Mouse (Mus musculus) hindbrain, embryonic 11.5 days (tissue): Measurements from ENCODE around the gene Tspan32. TPM values are rescaled to one million over a fixed set of nuclear protein-coding genes. Genes with fewer than 3 reads are reported as not detected.

Experiments
- ATAC-seq: fragments of 200-750 bp; cut with Nextera tagmentation; 2 replicates; pipeline ENCODE4 v1.8.0; 2017; ENCODE audit warnings: mild to moderate bottlenecking, moderate TSS enrichment, moderate library complexity; ENCODE audit not compliant: low FRiP score
- DNase-seq: peaks from one replicate; pipeline ENCODE4 v3.0.0-alpha.2; 2015; ENCODE audit warnings: low spot score
- H3K27ac ChIP-seq: fragments of 300-500 bp; sonication (generic); 2 replicates; pipeline ENCODE4 v1.5.1; 2014; ENCODE audit warnings: mild to moderate bottlenecking, low read depth, low read length
- H3K27me3 ChIP-seq: fragments of 300-500 bp; sonication (generic); 2 replicates; pipeline ENCODE4 v1.6.1; 2014; ENCODE audit warnings: mild to moderate bottlenecking, low read length, moderate library complexity, mixed read lengths; ENCODE audit not compliant: control insufficient read depth, insufficient read depth
- H3K36me3 ChIP-seq: fragments of 300-500 bp; sonication (generic); 2 replicates; pipeline ENCODE4 v1.6.1; 2014; ENCODE audit warnings: mild to moderate bottlenecking, low read length, moderate library complexity, mixed read lengths; ENCODE audit not compliant: control insufficient read depth, insufficient read depth
- H3K4me1 ChIP-seq: fragments of 300-500 bp; sonication (generic); replicated peaks from 2 replicates; pipeline ENCODE4 v1.6.1; 2014; ENCODE audit warnings: low read length, mixed read lengths; ENCODE audit not compliant: control insufficient read depth, insufficient read depth
- H3K4me2 ChIP-seq: fragments of 300-500 bp; sonication (generic); replicated peaks from 2 replicates; pipeline ENCODE4 v1.6.1; 2014; ENCODE audit warnings: mild to moderate bottlenecking, low read depth, low read length
- H3K4me3 ChIP-seq: fragments of 300-500 bp; sonication (generic); 2 replicates; pipeline ENCODE4 v1.5.1; 2014; ENCODE audit warnings: low read depth, low read length
- H3K9ac ChIP-seq: fragments of 300-500 bp; sonication (generic); 2 replicates; pipeline ENCODE4 v1.6.1; 2014; ENCODE audit warnings: low read depth, low read length
- H3K9me3 ChIP-seq: fragments of 300-500 bp; sonication (generic); 2 replicates; pipeline ENCODE4 v1.6.1; 2016; ENCODE audit warnings: low read length; ENCODE audit not compliant: control insufficient read depth
- WGBS: fragments of 180-500 bp; shearing (Covaris S2); extraction: QIAGEN DNeasy Blood & Tissue Kit; methylation state at CpG from one replicate; pipeline ENCODE4 v1.1.7; 2014; 5-methylcytosine and 5-hydroxymethylcytosine counted together
- polyA plus RNA-seq: library from polyadenylated mRNA; unstranded; fragments of >200 nt; fragmentation: Nextera tagmentation; extraction: Ambion mirVana; gene quantifications from 2 replicates; pipeline ENCODE4 v1.2.1, GENCODE M21; 2014

The Tspan32 gene
- polyA plus RNA-seq, 1 experiment from 2014 or later: 8.3 TPM

DNA sequence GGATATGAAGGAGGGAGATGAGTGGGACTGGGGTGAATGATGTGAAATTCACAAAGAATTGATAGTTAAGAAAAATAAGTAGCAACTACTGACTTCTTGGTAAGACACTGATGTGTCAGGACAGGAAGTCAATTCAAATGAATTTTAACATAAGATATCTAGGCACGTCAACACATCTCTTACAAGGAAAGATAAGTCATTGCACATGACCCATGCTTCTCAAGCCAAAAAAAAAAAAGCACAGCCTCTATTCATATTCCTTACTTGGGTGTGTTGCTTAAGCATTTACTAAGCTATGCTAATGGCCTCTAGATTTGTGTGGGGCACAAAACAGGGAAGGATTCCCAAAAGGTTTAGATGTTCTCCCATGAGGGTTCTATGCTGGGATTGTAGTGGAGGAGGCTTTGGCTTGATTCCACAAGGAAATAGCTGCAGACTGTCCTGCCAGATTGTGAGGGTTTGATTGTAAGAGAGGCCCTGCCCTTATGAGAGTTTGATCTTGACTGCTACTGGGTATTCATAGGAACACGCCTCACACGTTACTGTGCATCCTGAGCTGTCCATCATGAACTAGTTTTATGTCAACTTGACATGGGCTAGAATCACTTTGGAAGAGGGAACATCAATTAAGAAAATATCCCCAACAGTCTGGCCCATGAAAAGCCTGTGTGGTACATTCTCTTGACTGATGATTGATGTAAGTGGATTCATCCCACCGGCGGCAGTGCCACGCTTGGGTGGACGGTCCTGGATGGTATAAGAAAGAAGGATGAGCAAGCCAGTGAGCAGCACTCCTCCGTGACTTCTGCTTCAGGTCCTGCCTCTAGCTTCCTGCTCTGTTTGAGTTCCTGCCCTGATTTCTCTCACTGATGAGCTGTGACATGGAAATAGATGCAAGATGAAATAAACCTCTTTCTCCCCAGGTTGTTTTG lies 29.9 kb downstream of the Tspan32 start:
- WGBS: 92% methylated on average over 8 of the region's 8 CpGs
- Histone ChIP-seq H3K4me1 (no peaks in the 10 kb centered on the region), H3K4me3 (no peak overlapping the region), H3K27me3 (no peaks in the 10 kb centered on the region), H3K9ac (no peak overlapping the region), H3K27ac (no peak overlapping the region), H3K36me3 (no peaks in the 10 kb centered on the region), H3K9me3 (no peaks in the 10 kb centered on the region), H3K4me2 (no peak overlapping the region)
- DNase-seq (no peak), ATAC-seq (no peak)

GRCm38 (mm10) chr7:143036787-143037186 lies 31.9 kb downstream of the Tspan32 start:
- Histone ChIP-seq H3K9me3 (no peaks in the 10 kb centered on the region), H3K4me2 (no peak overlapping the region), H3K4me3 (no peak overlapping the region), H3K27ac (no peak overlapping the region), H3K27me3 (no peaks in the 10 kb centered on the region), H3K36me3 (no peaks in the 10 kb centered on the region), H3K9ac (no peak overlapping the region), H3K4me1 (no peaks in the 10 kb centered on the region)
- ATAC-seq: no peak
- WGBS: 86% methylated on average over 3 of the region's 3 CpGs
- no peak for DNase-seq

DNA sequence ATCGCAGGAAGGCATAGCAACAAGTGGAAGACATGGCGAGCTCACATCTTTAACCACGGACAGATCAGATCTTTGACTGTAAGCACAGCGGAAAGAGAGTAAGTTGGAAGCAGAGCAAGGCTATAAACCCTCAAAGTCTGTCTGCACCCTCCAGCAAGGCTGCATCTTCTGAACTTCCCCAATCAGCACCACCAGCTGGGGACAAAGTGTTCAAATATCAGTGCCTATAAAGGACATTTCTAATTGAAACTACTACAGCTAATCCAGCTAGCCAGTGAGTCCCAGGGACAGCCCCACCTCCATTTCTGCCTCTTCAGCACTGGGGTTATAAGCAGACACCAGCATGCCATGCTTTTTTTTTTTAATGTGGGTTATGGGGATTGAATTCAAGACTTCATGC lies 32.5 kb downstream of the Tspan32 start:
- Histone ChIP-seq H3K9ac (no peak overlapping the region), H3K9me3 (no peaks in the 10 kb centered on the region), H3K4me2 (no peak overlapping the region), H3K36me3 (no peaks in the 10 kb centered on the region), H3K27me3 (no peaks in the 10 kb centered on the region), H3K4me3 (no peak overlapping the region), H3K27ac (no peak overlapping the region), H3K4me1 (no peaks in the 10 kb centered on the region)
- 98% methylated on average over 4 of the region's 4 CpGs for WGBS
- DNase-seq: no peak
- ATAC-seq: no peak

GRCm38 (mm10) chr7:143038174-143038931 lies 33.5 kb downstream of the Tspan32 start:
- H3K36me3 ChIP-seq: no peaks in the 10 kb centered on the region
- H3K27ac ChIP-seq: no peak overlapping the region
- DNase-seq (no peak), ATAC-seq (no peak)
- no peaks in the 10 kb centered on the region for H3K9me3 ChIP-seq
- 87% methylated on average over 3 of the region's 3 CpGs for WGBS
- H3K4me1 ChIP-seq: no peaks in the 10 kb centered on the region
- no peak overlapping the region for H3K4me2 ChIP-seq
- no peak overlapping the region for H3K9ac ChIP-seq
- no peaks in the 10 kb centered on the region for H3K27me3 ChIP-seq
- H3K4me3 ChIP-seq: no peak overlapping the region

DNA sequence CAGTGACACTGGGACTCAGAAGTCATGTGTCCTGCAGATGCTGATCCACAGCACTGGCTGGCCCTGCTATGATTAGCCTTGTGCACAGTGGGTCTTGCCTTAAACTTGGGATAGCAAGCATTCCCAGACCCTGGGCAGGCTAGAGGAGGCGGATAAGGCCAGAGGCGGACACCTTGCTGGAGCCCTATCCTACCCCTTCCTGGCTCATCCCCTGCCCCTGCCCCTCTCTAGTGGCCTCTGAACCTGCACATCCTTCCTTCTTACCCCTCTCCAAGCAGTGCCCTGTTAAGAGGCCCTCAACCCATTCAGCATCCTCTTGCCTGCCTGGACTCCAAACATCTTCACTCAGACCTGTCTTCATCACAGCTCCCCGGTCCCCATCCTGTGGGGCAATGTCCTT lies 35.7 kb downstream of the Tspan32 start:
- H3K27ac ChIP-seq: no peak overlapping the region
- no peak overlapping the region for H3K4me3 ChIP-seq
- no peak overlapping the region for H3K9ac ChIP-seq
- no peaks in the 10 kb centered on the region for H3K27me3 ChIP-seq
- no peak for ATAC-seq
- H3K9me3 ChIP-seq: 0 out of 2 replicates have a peak, but pooled peaks cover 2% of the 10 kb centered on the region
- WGBS: 88% methylated on average over 3 of the region's 3 CpGs
- no peaks in the 10 kb centered on the region for H3K36me3 ChIP-seq
- no peaks in the 10 kb centered on the region for H3K4me1 ChIP-seq
- no peak for DNase-seq
- H3K4me2 ChIP-seq: no peak overlapping the region

DNA sequence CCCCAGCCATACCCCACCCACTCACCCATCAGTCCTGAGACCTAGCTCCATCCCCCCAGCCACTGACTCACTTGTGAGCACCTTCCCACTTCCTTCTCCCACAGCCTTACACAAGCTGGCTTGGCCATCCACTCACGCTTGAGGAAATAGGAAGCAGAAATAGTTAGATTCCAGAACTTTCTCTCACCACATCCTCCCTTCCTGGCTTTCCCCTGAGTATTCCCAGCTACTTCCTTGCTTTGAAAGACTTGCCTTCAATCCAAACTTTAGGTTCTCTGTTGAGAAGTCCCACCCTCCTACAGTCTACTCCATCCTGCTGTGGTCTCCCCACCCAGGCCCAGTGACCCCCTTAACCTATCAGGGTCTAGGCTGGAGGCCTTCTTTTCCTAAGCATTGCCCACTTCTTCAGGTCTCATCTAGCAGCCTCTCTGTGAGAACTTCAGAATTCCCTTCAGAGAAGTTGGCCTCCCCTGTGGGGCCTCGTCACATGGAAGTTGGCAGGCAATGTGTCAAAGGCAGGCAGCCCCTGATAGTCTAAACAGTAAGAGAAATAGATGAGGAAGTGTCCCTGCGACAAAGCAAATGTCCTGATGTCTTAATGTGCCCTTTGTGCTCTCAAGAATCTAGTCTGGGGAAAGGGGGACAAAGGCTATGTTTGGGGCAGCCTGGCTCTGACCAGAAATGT lies 36.4 kb downstream of the Tspan32 start:
- DNase-seq (no peak), ATAC-seq (no peak)
- WGBS: 83% methylated on average over 3 of the region's 3 CpGs
- no peaks in the 10 kb centered on the region for H3K36me3 ChIP-seq
- H3K9ac ChIP-seq: no peak overlapping the region
- H3K9me3 ChIP-seq: 0 out of 2 replicates have a peak, but pooled peaks cover 2% of the 10 kb centered on the region
- H3K27ac ChIP-seq: no peak overlapping the region
- H3K4me2 ChIP-seq: no peak overlapping the region
- H3K4me1 ChIP-seq: no peaks in the 10 kb centered on the region
- H3K4me3 ChIP-seq: no peak overlapping the region
- no peaks in the 10 kb centered on the region for H3K27me3 ChIP-seq

GRCm38 (mm10) chr7:143042089-143042488 lies 37.2 kb downstream of the Tspan32 start:
- 0 out of 2 replicates have a peak, but pooled peaks cover 2% of the 10 kb centered on the region for H3K9me3 ChIP-seq
- ATAC-seq: no peak
- 64% methylated on average over 3 of the region's 3 CpGs for WGBS
- H3K4me1 ChIP-seq: no peaks in the 10 kb centered on the region
- H3K4me3 ChIP-seq: no peak overlapping the region
- H3K27ac ChIP-seq: no peak overlapping the region
- no peak for DNase-seq
- H3K27me3 ChIP-seq: no peaks in the 10 kb centered on the region
- no peaks in the 10 kb centered on the region for H3K36me3 ChIP-seq
- no peak overlapping the region for H3K9ac ChIP-seq
- H3K4me2 ChIP-seq: no peak overlapping the region

DNA sequence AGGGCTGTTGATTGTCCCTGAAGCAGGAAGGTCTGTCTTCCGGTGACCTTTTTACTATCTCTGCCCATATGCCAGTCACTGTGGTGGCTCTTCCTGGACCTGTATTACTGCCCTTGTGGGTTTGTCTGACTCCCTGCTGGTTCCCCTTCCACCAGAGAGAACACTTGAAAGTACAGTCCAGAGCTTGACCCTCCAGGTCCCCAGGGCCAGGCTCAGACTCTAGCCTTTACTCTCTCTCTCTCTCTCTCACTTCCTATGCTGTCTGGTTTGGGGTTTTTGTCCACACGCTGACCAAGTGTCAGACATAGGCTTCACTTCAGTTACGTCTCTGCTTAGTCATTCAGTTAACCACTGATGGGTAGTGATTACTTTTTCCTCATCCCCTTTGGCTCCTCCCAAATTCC lies 38.1 kb downstream of the Tspan32 start:
- Histone ChIP-seq H3K4me1 (no peaks in the 10 kb centered on the region), H3K9me3 (0 out of 2 replicates have a peak, but pooled peaks cover 2% of the 10 kb centered on the region), H3K27ac (no peak overlapping the region), H3K36me3 (no peaks in the 10 kb centered on the region), H3K4me3 (no peak overlapping the region), H3K27me3 (no peaks in the 10 kb centered on the region), H3K9ac (no peak overlapping the region), H3K4me2 (no peak overlapping the region)
- no peak for ATAC-seq
- no peak for DNase-seq
- WGBS: 78% methylated on average over 3 of the region's 3 CpGs
